Mouse (Mus musculus): Measurements from ENCODE around the gene Lrrc56. TPM values are rescaled to one million over a fixed set of nuclear protein-coding genes. Genes with fewer than 3 reads are reported as not detected.
A peak's percentile ranks its signal among the peaks of the same experiment; 100 is the strongest.

The Lrrc56 gene
- polyA plus RNA-seq, 1 experiment from 2014 or later = 21.8 TPM

- no peaks in the 10 kb centered on the region for H3K36me3 ChIP-seq
- WGBS = 6% methylated on average over 55 of the region's 55 CpGs
- H3K27me3 ChIP-seq (ENCODE audit: low read depth, poor library complexity, severe bottlenecking) = no peaks in the 10 kb centered on the region; the same call in 1 of the 2 replicates
- peaks cover 31% of the 10 kb centered on the region for H3K4me1 ChIP-seq
- H3K4me3 ChIP-seq = peak within 1 kb of the TSS; percentile 68
- H3K27ac ChIP-seq = peak within 1 kb of the TSS; percentile 97
- no peaks in the 10 kb centered on the region for H3K9me3 ChIP-seq (replicated peaks)
- peak; percentile 94 for DNase-seq (ENCODE audit: low spot score)
Observed at GRCm38 (mm10) chr7:141172116-141173006, 21.6 kb upstream of the Lrrc56 start, which contains the start of gene Rnh1. TSS of gene Rnh1 (minus strand) at chr7:141172857.

GRCm38 (mm10) chr7:141173323-141173850, 20.6 kb upstream of the Lrrc56 start:
- Histone ChIP-seq H3K36me3 (no peaks in the 10 kb centered on the region), H3K27ac (peak overlapping the region; percentile 97), H3K9me3 (replicated peaks) (no peaks in the 10 kb centered on the region), H3K4me3 (peak overlapping the region; percentile 68), H3K4me1 (peaks cover 20% of the 10 kb centered on the region), H3K27me3 (ENCODE audit: low read depth, poor library complexity, severe bottlenecking) (no peaks in the 10 kb centered on the region; the same call in 1 of the 2 replicates)
- no peak for DNase-seq (ENCODE audit: low spot score)
- WGBS = 90% methylated on average over 5 of the region's 5 CpGs

- Histone ChIP-seq H3K4me1 (peaks cover 13% of the 10 kb centered on the region), H3K9me3 (replicated peaks) (no peaks in the 10 kb centered on the region), H3K27ac (no peak overlapping the region), H3K4me3 (no peak overlapping the region), H3K27me3 (ENCODE audit: low read depth, poor library complexity, severe bottlenecking) (no peaks in the 10 kb centered on the region; the same call in 1 of the 2 replicates), H3K36me3 (no peaks in the 10 kb centered on the region)
- DNase-seq (ENCODE audit: low spot score) = no peak
- 90% methylated on average over 4 of the region's 4 CpGs for WGBS
Observed at GRCm38 (mm10) chr7:141175068-141175467, 18.9 kb upstream of the Lrrc56 start.

- H3K4me3 ChIP-seq = no peak overlapping the region
- 2% methylated on average over 8 of the region's 8 CpGs for WGBS
- H3K27me3 ChIP-seq (ENCODE audit: low read depth, poor library complexity, severe bottlenecking) = no peaks in the 10 kb centered on the region; the same call in 1 of the 2 replicates
- DNase-seq (ENCODE audit: low spot score) = peak; percentile 94
- no peaks in the 10 kb centered on the region for H3K36me3 ChIP-seq
- H3K27ac ChIP-seq = no peak overlapping the region
- no peaks in the 10 kb centered on the region for H3K9me3 ChIP-seq (replicated peaks)
- peaks cover 13% of the 10 kb centered on the region for H3K4me1 ChIP-seq
Observed at GRCm38 (mm10) chr7:141176173-141176572, 17.8 kb upstream of the Lrrc56 start.

- no peak overlapping the region for H3K27ac ChIP-seq
- H3K4me3 ChIP-seq = no peak overlapping the region
- no peaks in the 10 kb centered on the region for H3K9me3 ChIP-seq (replicated peaks)
- 83% methylated on average over 3 of the region's 3 CpGs for WGBS
- no peak for DNase-seq (ENCODE audit: low spot score)
- H3K4me1 ChIP-seq = peaks cover 16% of the 10 kb centered on the region
- H3K36me3 ChIP-seq = peaks cover 39% of the 10 kb centered on the region
- no peaks in the 10 kb centered on the region for H3K27me3 ChIP-seq (ENCODE audit: low read depth, poor library complexity, severe bottlenecking)
Observed at GRCm38 (mm10) chr7:141188194-141188593, 5.8 kb upstream of the Lrrc56 start.

- DNase-seq (ENCODE audit: low spot score) = no peak
- no peaks in the 10 kb centered on the region for H3K27me3 ChIP-seq (ENCODE audit: low read depth, poor library complexity, severe bottlenecking)
- H3K36me3 ChIP-seq = peaks cover 39% of the 10 kb centered on the region
- 94% methylated on average over 3 of the region's 3 CpGs for WGBS
- peaks cover 19% of the 10 kb centered on the region for H3K4me1 ChIP-seq
- H3K9me3 ChIP-seq (replicated peaks) = no peaks in the 10 kb centered on the region
- no peak overlapping the region for H3K27ac ChIP-seq
- no peak overlapping the region for H3K4me3 ChIP-seq
Observed at GRCm38 (mm10) chr7:141188733-141189132, 5.2 kb upstream of the Lrrc56 start.

DNA sequence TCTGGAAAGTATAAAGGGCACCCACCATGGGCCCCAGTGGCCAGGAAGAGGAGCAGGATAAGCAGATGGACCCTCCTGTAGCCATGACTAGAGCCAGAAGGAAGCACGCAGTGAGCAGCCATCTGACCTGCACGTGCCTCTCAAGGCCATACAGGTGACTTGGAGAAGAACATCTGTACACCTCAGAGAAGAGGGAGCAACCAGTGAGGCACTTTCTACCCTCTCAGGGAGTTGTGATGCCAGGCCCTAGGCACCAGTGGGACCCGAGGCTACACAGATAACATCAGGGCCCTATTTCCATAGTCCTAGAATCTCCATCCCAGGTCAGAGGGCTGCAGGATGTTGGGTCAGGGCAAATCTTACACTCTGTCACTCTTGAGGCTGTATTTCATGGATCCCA, 3.7 kb upstream of the Lrrc56 start:
- Histone ChIP-seq H3K27ac (no peak overlapping the region), H3K4me1 (peaks cover 27% of the 10 kb centered on the region), H3K27me3 (ENCODE audit: low read depth, poor library complexity, severe bottlenecking) (no peaks in the 10 kb centered on the region), H3K36me3 (peaks cover 39% of the 10 kb centered on the region), H3K9me3 (replicated peaks) (no peaks in the 10 kb centered on the region), H3K4me3 (no peak overlapping the region)
- no peak for DNase-seq (ENCODE audit: low spot score)
- 96% methylated on average over 3 of the region's 3 CpGs for WGBS

GRCm38 (mm10) chr7:141191036-141191435, 2.9 kb upstream of the Lrrc56 start:
- no peak for DNase-seq (ENCODE audit: low spot score)
- Histone ChIP-seq H3K36me3 (peaks cover 39% of the 10 kb centered on the region), H3K27me3 (ENCODE audit: low read depth, poor library complexity, severe bottlenecking) (no peaks in the 10 kb centered on the region), H3K9me3 (replicated peaks) (no peaks in the 10 kb centered on the region), H3K4me1 (peaks cover 32% of the 10 kb centered on the region), H3K27ac (no peak overlapping the region), H3K4me3 (no peak overlapping the region)
- WGBS = 94% methylated on average over 14 of the region's 14 CpGs

DNA sequence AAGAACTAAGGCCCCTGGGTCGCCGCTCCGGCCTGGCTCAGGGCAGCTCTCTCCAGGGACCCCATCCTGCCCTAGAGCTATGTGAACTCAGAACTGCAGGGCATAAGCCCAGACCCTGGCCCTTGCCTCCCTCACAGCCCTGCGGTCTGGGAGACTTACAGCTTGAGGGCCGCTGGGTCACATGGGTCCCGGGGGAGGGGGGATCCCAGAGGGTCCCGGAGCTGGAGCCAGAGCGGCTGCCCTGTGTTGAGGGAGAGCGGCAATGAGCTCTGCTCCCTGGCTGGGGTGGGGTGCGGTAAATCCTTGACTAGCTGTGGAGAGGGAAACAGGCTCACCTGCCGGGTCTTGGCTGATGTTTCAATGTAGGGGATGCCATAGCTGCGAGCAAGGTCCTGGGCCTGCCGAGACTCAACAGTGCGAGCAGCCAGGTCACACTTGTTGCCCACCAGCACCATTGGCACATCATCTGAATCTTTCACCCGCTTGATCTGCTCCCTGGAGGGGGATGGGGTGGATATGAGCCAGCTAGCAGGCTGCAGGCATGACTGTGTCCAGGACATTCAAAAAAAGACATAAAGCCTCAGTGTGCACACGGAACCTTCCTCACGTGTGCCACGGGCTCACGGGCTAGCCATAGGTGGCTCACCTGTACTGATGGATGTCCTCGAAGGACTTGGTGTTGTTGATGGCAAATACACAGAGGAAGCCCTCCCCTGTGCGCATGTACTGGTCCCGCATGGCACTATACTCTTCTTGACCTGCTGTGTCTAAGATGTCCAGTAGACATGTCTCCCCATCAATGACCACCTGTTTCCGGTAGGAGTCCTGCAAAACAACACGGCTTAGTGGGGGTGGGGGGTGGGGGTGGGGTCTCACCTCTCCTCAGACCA, 1.9 kb upstream of the Lrrc56 start:
- 93% methylated on average over 24 of the region's 24 CpGs for WGBS
- H3K36me3 ChIP-seq = peaks cover 39% of the 10 kb centered on the region
- DNase-seq (ENCODE audit: low spot score) = no peak
- no peaks in the 10 kb centered on the region for H3K9me3 ChIP-seq (replicated peaks)
- peak overlapping the region; percentile 85 for H3K4me3 ChIP-seq
- no peak overlapping the region; the same call in 1 of the 2 replicates for H3K27ac ChIP-seq
- H3K27me3 ChIP-seq (ENCODE audit: low read depth, poor library complexity, severe bottlenecking) = no peaks in the 10 kb centered on the region
- peaks cover 32% of the 10 kb centered on the region for H3K4me1 ChIP-seq

- peak overlapping the region; percentile 85 for H3K4me3 ChIP-seq
- DNase-seq (ENCODE audit: low spot score) = peak; percentile 45
- H3K27me3 ChIP-seq (ENCODE audit: low read depth, poor library complexity, severe bottlenecking) = no peaks in the 10 kb centered on the region
- no peaks in the 10 kb centered on the region for H3K9me3 ChIP-seq (replicated peaks)
- WGBS = 31% methylated on average over 12 of the region's 12 CpGs
- H3K36me3 ChIP-seq = peaks cover 39% of the 10 kb centered on the region
- H3K4me1 ChIP-seq = peaks cover 32% of the 10 kb centered on the region
- peak overlapping the region; percentile 92 for H3K27ac ChIP-seq
Observed at GRCm38 (mm10) chr7:141192776-141193347, 1.1 kb upstream of the Lrrc56 start.

- 2% methylated on average over 37 of the region's 43 CpGs for WGBS
- Histone ChIP-seq H3K4me3 (peak overlapping the region; percentile 85), H3K36me3 (peaks cover 42% of the 10 kb centered on the region), H3K9me3 (replicated peaks) (no peaks in the 10 kb centered on the region), H3K27me3 (ENCODE audit: low read depth, poor library complexity, severe bottlenecking) (no peaks in the 10 kb centered on the region), H3K4me1 (peaks cover 32% of the 10 kb centered on the region), H3K27ac (peak overlapping the region; percentile 92)
- no peak for DNase-seq (ENCODE audit: low spot score)
Observed at GRCm38 (mm10) chr7:141193348-141193856, 555 bp upstream of the Lrrc56 start.

DNA sequence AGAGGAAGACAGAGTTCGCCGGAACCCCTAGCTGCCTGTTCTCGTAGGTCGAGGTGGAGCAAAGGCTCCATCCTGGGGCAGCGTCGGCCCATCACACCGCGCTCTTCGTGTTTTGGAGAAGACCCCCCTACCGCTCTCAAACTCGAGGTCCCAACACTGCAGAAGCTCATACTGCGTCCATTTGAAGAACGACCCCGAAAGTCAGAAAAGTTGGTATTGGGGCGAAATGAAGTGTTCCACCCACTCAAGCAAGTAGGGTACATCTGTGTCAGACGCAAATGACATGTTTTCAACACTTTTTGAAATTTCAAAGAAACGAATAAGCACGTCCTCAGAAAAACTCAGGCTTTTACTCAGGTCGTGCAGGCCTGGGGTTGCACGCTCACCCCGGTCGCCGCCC, 452 bp downstream of the Lrrc56 start:
- peaks cover 32% of the 10 kb centered on the region for H3K4me1 ChIP-seq
- no peaks in the 10 kb centered on the region for H3K27me3 ChIP-seq (ENCODE audit: low read depth, poor library complexity, severe bottlenecking)
- H3K9me3 ChIP-seq (replicated peaks) = no peaks in the 10 kb centered on the region
- H3K4me3 ChIP-seq = peak overlapping the region; percentile 85
- no peak for DNase-seq (ENCODE audit: low spot score)
- peak overlapping the region; percentile 92 for H3K27ac ChIP-seq
- WGBS = under 1% methylated on average over 23 of the region's 23 CpGs
- peaks cover 35% of the 10 kb centered on the region for H3K36me3 ChIP-seq
